Comparison of ENCODE assay signal across 7 mouse cellular contexts in the genomic region with DNA sequence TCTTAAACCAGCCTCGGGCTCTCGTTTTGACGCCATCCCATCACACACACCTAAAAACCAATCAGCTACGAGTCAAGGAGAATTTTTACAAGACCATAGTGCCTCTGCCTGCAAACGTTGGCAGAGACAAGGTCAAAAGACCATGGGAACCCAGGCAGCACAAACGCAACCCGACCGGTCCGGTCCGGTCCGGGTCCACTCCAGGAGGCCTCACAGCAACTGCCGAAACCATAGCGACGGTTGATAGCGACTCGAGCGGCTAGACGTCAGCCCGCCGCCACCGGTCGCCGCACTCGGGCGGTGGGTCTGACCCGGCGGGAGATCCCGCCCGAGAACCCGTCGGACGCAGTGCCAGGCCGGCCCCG. TPM values are rescaled to one million over a fixed set of nuclear protein-coding genes. Genes with fewer than 3 reads are reported as not detected.
DNase-seq lines count a peak whose midpoint lies in the region; TF ChIP-seq lines count a peak whose summit lies in the region.

A gene (plus strand): TSS at position 111 of the 365 bp plus-strand sequence.

- no peaks in the 10 kb centered on the region for H3K9me3 ChIP-seq in forebrain, embryonic 10.5 days

- H3K4me3 ChIP-seq in spleen, adult 2 months (ENCODE audit: extremely low read depth, insufficient read depth, insufficient read length) = peak within 1 kb of the TSS; percentile 86
- peak within 1 kb of the TSS; percentile 99 for H3K4me3 ChIP-seq in forebrain, embryonic 10.5 days
- peak within 1 kb of the TSS; percentile 96 for H3K4me3 ChIP-seq in small intestine, adult 2 months (ENCODE audit: low read depth, low read length)

- peaks cover 18% of the 10 kb centered on the region for H3K36me3 ChIP-seq in spleen, adult 2 months (ENCODE audit: control insufficient read depth, insufficient read depth, low read length)
- peaks cover 30% of the 10 kb centered on the region for H3K36me3 ChIP-seq in forebrain, embryonic 10.5 days (replicated peaks)
- H3K36me3 ChIP-seq in small intestine, adult 2 months (ENCODE audit: control insufficient read depth, insufficient read depth, low read length) = peaks cover 21% of the 10 kb centered on the region

- no peaks in the 10 kb centered on the region; the same call in 1 of the 2 replicates for H3K4me1 ChIP-seq in spleen, adult 2 months (ENCODE audit: control insufficient read depth, insufficient read depth, insufficient read length)
- H3K4me1 ChIP-seq in forebrain, embryonic 10.5 days = peaks cover 14% of the 10 kb centered on the region
- peaks cover 3% of the 10 kb centered on the region for H3K4me1 ChIP-seq in small intestine, adult 2 months (ENCODE audit: control insufficient read depth, insufficient read depth, insufficient read length, low read length)

- no peak for TF ChIP-seq CTCF in spleen, adult 2 months (IDR thresholded peaks at IDR 0.05; ENCODE audit: extremely low read depth, insufficient read depth, insufficient read length, insufficient replicate concordance)
- TF ChIP-seq CTCF in small intestine, adult 2 months (IDR thresholded peaks at IDR 0.05; ENCODE audit: extremely low read depth, insufficient read length, insufficient replicate concordance, low read depth, low read length) = no peak

- TF ChIP-seq POLR2A in spleen, adult 2 months (IDR thresholded peaks at IDR 0.05; ENCODE audit: low read depth, low read length) = no peak
- TF ChIP-seq POLR2A in small intestine, adult 2 months (IDR thresholded peaks at IDR 0.05; ENCODE audit: low read depth, low read length) = no peak

- no peaks in the 10 kb centered on the region for H3K27me3 ChIP-seq in spleen, adult 2 months (ENCODE audit: control insufficient read depth, insufficient read depth, low read length)
- H3K27me3 ChIP-seq in forebrain, embryonic 10.5 days (ENCODE audit: poor library complexity, severe bottlenecking) = no peaks in the 10 kb centered on the region
- H3K27me3 ChIP-seq in small intestine, adult 2 months (ENCODE audit: control insufficient read depth, insufficient read depth, low read length) = no peaks in the 10 kb centered on the region

- no peak for DNase-seq in spleen, adult 2 months (ENCODE audit: low read depth in 1 of 2, low spot score in 2 of 2)
- DNase-seq in spleen, postnatal 36 days (ENCODE audit: low spot score in 2 of 2) = no peak
- no peak for DNase-seq in forebrain, embryonic 10.5 days (ENCODE audit: extremely low spot score, low spot score)
- peak; percentile 56 for DNase-seq in liver
- no peak for DNase-seq in yolk sac, embryonic 10.5 days (ENCODE audit: low spot score)
- no peak for DNase-seq in gastrocnemius, postnatal 14 days

- WGBS in spleen, adult 2 months = under 1% methylated on average over 34 of the region's 34 CpGs
- WGBS in forebrain, embryonic 10.5 days = under 1% methylated on average over 34 of the region's 34 CpGs
- WGBS in small intestine, adult 2 months = under 1% methylated on average over 34 of the region's 34 CpGs

- intact Hi-C loops in gastrocnemius, postnatal 14 days (cut with DNase I; ENCODE audit: low total_unique reads) = no loop called here

- H3K27ac ChIP-seq in spleen, adult 2 months (ENCODE audit: insufficient read depth, low read length) = peak within 1 kb of the TSS; percentile 69
- peak within 1 kb of the TSS; percentile 98 for H3K27ac ChIP-seq in forebrain, embryonic 10.5 days
- H3K27ac ChIP-seq in small intestine, adult 2 months (ENCODE audit: insufficient read depth, low read depth, low read length) = peak within 1 kb of the TSS; percentile 66

RNA-seq across cellular contexts. Expression of the gene that starts here (rescaled TPM):
- 0.45 and 0.72 TPM in 2 replicates for polyA plus RNA-seq in spleen, adult 2 months (2012; rRNA removed)
- 1.7 and 1.9 TPM in 2 replicates for polyA plus RNA-seq in forebrain, embryonic 10.5 days (2016; fragmentation: Nextera tagmentation; extraction: Ambion mirVana)
- 0.28 and 0.56 TPM in 2 replicates for polyA plus RNA-seq in small intestine, adult 2 months (2012; rRNA removed)
- total RNA-seq in gastrocnemius, postnatal 14 days (2021) = under 1 TPM; 0.10 to 0.35 TPM
